Mouse (Mus musculus) spleen, adult 12 weeks (tissue): ENCODE data around the gene Nemp1.
A peak's percentile ranks its signal among the peaks of the same experiment; 100 is the strongest.

Experiments used
- DNase-seq: peaks from one replicate; pipeline ENCODE4 v3.0.0; 2022; ENCODE audit warnings: low spot score

Gene Nemp1

DNA sequence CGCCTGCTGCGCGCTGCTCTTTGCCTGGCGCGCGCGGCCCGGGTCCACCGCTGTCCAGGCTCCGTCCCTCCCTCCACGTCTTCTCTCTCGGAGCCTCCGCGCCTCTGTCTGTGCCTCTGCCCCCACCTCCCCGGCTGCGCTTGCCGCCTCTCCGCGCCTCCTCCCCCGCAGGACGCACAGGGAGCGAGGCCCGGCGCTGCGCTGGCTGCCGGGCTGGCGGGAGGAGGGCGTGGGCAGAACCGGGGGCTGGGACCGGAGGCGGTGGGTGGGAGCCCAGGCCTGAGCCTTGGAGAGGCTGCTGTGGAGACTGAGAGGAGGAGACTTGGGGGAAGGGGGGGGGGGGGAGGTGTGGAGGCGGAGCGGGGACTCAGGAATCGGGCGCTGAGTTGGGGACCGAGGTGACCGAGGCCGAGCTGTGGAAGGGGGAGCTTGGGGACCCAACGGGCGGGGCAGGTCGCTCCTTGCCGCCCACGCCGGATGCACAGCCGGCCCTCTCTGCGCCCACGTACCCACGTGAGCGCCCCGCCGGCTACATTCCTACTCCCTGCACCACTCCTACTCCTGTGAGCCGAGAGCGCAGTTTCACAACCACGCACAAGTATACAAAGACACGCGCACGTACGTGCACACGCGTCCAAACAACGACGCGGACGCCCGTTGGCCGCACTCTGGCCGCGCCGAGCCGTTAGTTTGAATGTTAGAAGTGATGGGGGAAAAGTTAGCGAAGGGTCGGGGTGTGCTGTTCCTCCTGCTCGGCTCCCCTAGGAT lies at the start of gene Nemp1:
Gene Nemp1 (plus strand): TSS at position 401 of the 768 bp plus-strand sequence.
- peak; percentile 40 for DNase-seq

DNA sequence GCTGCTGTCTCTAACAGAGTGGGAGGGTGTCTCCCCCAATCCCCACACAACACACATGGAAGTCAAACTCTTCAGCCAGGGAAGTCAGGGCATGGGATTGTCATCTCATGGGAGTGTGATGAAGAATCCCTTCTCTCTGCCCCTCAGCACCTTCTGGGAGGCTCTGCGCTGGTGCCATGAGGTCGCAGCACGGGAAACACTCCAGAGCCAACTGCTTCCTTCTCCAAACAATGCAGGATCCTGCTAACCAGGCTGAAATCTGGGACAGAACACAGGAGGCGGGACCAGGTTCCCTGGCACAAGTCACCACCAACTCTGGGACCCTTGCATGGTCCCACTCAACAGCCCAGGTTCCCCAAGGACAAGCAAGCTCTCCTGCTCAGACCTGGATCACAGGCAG lies 49.4 kb upstream of the Nemp1 start:
- no peak for DNase-seq

DNA sequence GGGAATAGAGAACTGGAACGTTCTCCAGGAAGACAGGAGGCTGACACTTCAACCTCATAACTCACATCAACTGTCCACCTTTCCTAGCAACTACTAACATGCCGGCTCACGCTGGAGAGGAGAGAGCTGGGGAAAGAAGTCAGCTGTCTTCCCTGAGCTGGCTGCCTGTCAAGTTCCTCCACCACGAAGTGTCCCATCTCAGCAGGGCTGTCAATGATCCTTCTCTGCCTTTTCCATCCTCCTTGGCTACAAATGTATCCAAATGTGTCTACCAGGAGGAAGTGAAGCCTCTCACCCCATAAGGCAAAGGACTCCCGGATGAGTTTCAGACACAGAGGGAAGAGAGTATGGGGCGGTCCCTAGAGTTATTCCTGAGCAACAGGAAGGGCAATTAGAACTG lies 48.5 kb upstream of the Nemp1 start:
- no peak for DNase-seq

DNA sequence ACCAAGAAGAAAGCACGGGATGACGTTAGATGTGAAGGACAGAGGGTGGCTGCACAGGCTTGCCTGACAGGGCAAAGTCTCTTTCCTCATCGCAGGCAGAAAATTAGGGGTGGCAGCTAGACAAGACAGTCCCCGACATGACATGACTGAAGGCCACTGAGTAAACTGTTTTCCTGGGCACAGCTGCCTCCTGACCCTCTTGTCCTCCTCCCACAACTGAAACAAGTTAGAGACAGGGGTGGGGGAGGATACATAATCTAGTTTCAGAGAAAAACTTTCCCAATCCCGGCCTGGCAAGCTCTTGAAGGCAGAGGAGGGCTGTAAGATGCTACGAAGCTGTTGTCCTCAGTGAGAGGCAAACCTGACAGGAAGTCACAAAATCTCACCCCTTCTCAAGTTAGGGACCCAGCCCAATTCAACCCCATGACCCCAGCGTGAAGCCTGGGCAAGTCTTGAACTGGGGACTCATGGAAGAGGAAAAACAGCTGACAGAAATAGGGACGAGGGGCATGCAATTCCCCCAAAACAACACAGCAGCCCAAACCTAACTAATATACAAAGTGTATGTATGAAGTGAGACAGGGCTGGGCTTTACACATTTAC lies 47.5 kb upstream of the Nemp1 start:
- DNase-seq, result no peak

DNA sequence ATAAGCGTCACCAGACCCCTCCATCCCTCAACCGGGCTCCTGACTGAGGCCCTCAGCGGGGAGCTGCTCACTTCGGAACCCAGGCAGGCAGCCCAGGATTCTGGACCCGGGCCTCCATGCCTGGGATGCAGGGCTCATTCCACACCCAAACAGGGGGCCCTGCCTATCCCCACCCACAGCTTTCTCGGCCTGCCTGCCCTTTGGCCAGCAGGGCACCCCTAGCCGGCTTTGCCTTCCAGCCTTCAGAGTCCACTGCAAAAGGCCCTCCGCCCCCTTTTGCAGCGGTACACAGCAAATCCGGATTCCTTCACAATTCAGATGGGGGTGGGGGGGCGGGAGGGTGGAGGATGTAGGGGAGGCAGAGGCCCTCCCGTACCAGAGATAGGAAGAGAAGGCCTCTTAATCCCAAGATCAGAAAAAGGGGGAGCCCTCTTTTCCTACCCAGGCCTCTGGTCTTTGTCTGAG lies 46.7 kb upstream of the Nemp1 start:
- DNase-seq, result no peak

DNA sequence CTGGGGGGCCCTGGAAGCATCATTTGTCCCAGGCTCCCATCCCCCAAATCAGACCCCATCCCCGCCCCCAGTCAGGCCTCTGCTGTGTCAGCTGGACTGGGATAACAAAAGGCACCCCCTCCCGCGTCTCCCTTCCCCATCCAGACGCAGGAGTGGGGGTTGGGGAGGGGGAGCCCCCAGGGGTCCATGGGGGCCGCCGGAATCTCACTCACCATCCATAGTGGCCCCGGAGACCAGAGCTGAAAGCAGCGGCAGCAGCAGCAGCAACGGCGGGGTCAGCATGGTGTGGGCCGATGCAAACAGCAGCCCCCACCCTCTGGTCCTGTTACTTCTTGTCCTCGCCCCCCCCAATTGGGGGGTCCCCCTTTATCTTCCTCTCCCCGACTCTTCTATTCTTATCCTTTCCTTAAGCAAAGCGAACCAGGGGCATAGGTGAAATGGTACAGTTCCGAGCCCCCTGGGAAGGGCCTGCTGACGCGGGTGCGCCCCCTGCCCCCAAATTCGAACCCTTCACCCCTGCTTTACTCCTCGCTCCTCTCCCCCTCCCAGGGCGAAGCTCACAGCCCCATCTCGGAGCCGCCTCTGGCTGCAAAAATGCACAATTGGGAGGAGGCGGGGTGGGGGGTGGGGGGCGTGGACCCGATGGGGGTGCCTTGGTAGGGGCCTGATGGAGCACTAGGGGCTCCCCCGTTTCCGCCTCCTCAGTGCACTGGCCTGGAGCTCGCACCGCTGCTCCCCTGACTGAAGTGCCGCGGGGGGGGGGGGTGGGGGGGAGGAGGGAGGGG lies 46.1 kb upstream of the Nemp1 start, which contains the start of gene Lrp1:
Gene Lrp1 (minus strand): TSS at position 743 of the 785 bp plus-strand sequence.
- DNase-seq, result no peak

DNA sequence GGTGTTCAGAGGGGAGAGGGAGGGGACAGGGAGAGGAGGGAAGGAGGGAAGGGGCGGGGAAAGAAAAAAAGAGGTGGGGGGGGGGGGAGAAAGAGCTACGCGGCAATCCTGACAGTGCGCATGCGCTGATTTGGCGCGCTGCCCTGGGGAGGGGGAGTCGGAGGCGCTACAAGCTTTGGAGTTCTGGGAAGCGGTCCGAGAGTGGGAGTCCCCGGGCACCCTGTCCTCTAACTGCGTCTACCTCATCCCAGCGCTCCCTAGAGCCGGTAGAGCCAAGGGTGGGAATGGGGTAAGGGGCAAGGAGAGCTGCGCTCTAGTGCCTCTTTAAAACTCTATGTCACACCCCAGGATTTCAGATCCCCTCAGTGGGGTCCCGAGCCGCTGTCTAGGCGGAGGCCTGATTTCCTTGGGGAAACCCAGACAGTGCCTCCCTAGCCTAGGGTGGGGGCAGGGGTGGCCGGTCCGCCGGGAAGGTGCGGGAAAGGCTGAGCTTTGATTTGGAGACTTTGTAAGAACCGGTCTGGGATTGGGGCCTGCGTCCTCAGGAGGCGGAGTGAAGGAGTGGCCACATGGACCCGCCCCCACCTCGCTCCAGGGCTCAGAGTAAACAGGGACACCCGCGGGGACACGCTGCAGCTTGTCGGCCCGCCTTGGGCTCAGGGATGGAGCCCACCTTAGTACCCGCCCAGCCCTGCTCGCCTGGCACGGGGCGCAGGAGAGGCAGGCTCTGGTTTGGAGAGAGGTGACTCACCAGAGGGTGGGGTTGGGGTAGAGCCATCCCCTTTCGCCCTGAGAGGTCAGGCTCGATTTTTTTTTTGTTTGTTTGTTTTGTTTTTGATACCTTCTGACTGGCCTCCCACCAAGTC lies 45.3 kb upstream of the Nemp1 start:
- DNase-seq, result no peak

DNA sequence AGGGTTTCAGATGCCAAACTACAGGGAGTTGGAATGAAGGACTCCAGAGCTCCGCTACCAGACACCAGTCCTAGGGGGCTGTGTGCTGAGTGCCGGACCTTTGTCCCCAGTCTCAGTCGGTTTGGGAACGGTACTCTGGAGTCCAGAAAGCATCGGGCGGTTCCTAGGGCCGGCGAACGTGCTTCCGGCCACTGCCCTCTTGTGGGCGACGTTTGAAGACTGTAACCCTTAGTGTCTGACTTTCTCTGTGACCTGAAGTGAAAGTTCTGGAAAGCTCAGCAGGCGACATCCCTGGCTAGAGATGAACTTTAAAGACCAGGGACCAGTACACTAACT lies 44.7 kb upstream of the Nemp1 start:
- no peak for DNase-seq

DNA sequence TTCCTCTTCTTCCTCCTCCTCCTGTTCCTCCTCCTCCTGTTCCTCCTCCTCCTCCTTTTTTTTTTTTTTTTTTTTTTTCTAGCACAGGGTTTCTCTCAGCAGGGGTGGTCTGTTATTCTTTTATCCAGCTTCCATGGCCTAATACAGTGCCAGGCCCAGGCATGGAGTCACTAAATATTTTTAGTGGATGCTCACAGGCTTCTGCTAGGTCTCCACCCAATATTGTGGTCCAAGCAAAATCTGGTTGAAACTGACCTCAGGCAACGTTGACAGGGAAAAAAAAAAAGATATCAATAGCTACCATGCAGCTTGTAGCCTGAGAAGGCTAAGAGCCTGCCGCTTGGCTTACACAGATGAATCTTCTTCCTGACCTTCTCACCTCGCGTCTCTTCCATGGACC lies 44.0 kb upstream of the Nemp1 start:
- DNase-seq, result no peak

DNA sequence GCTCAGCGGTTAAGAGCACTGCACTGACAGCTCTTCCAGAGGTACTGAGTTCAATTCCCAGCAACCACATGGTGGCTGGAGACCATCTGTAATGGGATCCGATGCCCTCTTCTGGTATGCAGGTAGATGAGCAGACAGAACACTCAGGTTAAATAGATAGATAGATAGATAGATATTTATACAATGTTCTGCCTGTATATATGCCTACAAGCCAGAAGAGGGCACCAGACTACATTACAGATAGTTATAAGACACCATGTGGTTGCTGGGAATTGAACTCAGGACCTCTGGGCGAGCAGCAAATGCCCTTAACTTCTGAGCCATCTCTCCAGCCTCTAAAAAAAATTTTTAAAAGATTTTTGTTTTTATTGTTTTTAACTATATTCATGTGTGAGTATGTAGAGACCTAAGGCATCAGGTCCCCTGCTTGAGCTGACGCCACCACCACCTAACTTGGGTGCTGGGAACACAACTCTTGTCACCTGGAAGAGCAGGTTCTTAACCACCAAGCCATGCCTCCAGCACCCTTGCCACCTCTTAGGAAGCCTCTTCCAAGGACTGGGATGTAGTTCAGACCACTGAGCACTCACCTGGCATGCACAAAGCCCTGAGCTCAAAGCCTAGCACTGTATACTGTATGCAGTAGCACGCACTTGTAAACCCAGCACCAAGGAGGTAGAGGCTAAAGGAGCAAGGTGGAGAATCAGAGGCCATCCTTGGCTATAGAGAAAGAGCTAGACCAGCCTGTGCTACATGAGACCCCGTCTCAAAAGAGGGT lies 43.1 kb upstream of the Nemp1 start:
- DNase-seq, result no peak

DNA sequence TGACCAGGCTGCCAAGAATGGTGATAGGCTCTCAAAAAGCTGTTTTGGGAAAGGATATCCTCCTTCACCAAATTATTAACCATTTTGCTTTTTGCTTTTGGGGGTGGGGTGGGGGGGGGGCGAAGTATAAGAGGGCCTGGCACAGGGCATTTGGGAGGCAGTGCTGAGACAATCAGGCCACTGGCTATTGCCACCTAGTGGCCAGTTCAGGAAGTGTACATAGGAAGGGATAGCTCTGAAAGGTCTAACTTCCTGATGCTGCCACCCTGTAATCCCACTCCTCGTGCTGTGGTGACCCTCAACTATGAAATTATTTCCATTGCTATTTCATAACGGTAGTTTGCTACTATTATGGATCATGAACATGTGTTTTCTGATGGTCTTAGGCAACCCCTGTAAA lies 40.3 kb upstream of the Nemp1 start:
- DNase-seq, result no peak

DNA sequence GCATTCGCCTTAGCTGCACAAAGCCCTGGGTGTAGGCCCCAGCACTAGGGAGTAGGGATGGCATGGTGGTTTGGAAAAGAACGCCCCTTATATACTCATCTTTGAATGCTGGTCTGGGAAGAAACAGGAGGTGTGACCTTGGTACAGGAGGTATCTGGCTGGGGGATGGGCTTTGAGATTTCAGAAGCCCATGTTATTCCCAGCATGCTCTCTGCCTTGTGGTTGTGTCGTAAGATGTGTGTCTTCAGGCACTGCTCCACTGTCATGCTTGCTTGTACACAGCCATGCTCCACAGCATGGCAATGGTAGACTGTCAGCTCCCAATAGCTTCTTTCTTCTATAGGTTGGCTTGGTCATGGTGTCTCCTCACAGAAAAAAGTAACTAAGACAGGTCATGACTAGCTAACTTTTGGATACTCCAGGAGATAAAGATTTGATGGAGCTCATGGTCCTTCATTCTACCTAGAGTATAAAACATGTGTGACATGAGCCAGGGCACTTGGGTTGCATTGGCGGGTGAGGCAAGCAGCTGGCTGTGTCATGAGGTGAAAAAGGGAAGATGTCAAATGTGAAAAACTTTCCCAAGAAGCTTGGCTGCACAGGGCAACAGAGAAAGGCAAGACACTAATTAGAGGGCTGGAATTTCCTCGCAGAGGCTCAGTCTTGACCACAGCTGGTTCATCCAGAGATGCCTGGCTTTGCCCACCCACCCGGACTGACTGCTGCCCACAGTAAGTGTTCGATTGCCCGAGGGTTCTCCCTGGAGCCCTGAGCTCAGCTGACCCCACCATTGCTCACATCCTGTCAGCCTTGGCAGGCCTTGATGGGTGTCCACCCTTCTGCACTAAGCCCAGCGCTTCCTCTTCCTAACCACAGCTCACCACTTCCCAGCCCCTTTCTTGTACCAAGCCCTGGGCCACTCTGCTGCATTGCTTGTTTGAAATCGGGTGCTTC lies 35.2 kb upstream of the Nemp1 start:
- DNase-seq, result no peak

DNA sequence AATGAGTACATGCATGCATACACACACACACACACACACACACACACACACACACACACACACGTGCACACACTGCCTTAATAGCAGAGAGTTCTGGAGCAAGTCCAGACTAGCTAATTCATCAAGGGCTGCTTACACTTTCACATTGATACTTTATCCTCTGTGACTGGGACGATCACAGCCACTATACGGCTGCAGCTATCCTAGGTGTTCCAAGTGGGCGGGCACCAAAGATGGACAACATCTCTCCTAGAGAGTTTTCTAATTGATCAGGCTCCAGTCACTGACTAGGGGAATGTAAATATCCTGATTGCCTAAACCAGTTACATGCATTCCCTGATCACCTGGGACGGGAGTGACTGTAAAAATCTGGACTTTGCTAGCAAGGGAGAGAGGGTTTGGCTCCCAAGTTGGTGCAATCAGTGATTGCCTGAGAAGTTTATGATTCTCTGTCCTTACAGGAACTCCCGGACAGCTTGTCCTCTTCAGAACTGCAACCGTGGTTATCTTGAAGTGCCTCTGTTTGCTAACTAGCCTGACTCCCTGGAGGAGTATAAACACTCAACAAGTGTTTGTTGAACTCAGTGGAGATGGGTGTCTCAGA lies 33.9 kb upstream of the Nemp1 start:
- DNase-seq, result no peak

DNA sequence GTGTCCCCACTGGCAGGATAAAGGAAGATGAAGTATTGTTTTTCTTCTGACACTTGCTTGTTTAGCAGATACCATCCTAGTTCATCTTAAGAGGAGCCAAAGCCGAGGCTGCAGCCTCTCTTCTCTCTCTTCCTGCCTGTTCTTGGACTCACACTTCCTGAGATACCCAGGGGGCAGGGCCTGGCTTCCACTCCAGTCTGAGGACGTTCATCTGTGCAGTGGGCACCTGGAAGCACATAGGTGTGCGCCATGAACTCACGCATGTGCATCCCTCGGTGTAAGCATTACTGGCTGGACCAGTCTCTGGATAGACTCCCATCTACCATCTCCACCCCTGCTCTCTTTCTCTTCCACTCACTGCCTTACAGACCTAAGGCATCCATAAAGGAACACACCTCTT lies 26.3 kb upstream of the Nemp1 start:
- DNase-seq, result no peak

DNA sequence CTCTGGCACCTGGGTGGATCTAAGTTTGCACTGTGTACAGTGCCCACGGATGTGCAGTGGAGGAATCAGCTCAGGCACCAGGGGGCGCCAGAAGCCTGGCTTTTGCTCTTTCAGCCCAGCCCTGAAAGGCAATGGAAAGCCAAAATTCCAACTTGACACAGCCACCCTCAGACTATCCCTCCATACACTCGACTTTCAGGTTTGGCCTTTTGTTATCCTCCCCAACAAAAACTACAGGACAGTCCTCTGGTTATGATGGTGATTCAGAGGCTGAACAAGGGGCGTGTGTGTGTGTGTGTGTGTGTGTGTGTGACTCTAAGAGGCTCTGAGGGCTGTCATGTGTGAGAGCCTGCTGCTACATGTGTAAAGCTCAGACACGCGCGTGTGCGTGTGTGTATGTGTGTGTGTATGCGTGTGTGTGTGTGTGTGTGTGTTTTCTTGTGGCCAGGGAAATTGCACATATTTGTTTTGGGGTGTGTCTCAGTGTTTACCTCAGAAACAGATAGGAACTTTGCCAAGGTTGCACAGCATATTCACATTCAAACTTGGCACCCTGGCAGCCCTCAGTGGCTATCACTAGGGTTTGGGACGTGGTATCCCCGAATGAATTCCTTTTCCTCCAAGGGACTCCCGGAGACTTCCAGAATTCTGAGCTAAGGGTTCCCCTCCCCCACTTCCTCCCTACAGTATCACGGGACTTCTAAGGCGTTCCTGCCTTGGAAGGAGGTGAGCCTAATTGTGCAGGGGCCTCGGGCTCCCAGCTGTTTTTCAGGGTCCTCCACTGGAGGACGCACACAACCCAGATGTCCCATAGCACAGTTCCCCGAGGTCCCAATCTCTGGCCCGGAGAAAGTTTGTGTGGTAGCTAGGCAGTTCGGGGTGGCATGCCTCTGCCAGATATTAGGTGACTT lies 24.6 kb upstream of the Nemp1 start:
- peak; percentile 80 for DNase-seq

DNA sequence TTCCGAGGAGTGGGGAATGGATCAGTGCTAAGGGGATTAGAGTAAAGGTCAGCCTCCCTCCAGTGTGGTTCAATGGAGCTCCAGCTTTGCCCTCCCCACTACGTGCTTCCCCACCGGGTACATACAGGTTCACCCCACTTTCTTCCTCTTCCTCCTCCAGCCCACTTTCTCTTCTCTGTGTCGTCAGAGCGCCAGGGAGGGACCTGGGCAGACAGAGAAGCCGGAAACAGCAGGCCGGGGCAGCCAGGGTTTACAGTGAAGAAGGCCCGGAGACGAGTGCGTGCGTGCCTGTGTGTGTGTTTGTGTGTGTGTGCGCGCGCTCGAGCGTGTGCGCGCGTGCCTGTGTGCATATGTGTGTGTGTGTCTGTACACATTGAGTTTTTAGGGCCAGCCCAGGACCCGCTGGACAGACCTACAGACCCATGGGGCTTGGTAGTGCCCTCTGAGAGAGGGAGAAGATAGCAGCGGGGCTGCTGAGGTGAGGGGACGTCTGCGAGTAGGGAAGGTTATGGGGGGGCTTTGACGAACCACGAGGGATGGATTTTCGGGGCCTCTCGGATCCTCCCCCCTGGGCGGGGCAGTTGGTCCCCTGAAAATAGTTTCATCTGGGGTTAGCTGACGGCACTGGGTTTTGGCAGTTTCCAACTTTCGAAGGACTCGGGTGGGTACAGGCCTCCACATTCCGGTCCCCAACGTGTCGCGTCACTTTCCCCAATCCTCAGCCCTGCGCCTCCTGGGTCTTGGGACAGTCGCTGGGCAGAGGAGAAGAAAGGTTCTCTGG lies 23.7 kb upstream of the Nemp1 start, which contains the start of gene Stat6:
Gene Stat6 (plus strand): TSS at position 215 of the 781 bp plus-strand sequence.
- peak; percentile 76 for DNase-seq

DNA sequence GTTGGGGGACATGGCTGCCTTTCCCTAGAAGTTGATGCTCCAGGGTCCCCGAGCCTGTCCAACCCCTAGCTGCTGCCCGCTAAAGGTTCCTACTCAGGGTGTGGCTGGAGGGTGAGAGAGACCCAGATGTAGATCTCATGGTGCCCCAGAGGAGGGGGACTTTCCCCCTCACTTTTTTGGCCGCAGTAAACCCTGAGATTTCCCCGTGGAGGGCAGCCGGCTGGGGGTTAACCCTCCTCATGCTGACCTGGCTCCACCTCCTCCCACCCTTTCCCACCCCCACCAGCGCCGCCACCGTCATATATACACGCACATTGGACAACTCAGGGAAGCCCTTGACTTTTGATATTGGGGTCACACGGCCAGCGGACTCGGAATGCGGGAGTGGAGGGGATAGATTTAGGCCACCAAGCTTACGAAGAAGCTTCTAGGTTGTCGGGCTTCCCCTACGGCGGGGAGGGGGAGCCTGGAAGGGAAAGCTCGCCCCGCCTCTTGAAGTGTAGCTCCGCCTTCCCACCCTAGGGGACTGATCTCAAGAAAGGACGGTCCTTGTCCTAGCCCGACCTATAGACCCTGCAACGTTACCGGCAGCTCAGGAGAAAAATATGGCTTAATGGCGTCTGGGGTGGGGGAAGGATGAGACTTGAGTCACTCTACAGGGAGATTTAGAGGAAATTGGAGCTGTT lies 23.0 kb upstream of the Nemp1 start:
- peak; percentile 70 for DNase-seq
